Mouse (Mus musculus) adrenal gland, postnatal 36 days (tissue): ENCODE results near the gene Rmi1. TPM values are rescaled to one million over a fixed set of nuclear protein-coding genes. Genes with fewer than 3 reads are reported as not detected.
"Not testable (repeated sequence)": the region's sequence is repeated elsewhere in the genome, so short reads cannot be mapped to it uniquely, and the experiment has no call there.

ENCODE experiments used
- DNase-seq, 2 experiments: peaks; one replicate each; pipeline ENCODE4 v3.0.0; 2021; ENCODE audit warnings: mixed read lengths in 1 of 2
- total RNA-seq, 2 experiments: library from RNA; stranded (reverse); gene quantifications; 2 replicates each; pipeline ENCODE4 v1.2.3; 2021

The Rmi1 gene
- total RNA-seq, 2 experiments from 2014 or later = 18.1 to 21.9 TPM

DNA sequence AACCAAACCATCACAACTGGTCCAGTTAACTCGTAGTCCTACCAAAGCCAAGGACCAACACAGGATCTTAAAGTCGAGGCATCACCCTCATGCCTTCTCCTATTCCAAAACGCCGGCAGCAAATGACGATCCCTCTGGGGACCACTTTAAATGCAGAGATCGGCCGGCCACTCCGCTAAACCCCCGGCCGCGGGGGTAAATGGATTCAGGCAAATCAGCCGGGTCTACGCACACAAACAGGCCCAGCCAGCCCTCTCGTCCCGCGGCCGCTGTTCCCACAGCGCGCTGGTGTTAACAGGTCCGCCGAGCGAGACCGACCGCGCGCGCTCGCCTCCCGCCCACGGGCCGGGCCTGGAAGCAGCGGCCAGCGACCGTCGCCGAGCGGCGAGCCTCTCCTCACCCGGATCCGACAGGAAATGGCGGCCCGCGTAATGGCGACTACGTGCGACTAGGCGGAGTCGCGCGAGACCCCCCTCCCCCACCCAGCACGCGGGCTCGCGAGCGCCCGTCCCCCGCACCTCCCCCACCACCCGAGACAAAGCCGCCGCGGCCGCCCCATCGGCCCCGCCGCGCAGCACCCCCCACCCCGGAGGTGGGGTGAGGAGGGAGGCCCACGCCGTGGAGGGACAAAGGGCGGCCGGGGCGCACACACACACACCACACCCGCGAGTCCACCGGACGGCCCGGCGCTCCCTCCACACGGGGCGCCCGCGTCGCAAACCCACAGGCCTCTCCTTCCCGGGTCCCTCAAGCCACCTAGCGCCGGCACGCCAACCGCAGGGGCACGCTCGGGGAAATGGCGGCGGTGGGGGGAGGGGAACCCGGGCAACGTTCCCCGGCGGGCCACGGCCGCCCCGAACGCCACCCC lies 679 bp upstream of the Rmi1 start:
- peak; percentile 81 to 89 for DNase-seq

DNA sequence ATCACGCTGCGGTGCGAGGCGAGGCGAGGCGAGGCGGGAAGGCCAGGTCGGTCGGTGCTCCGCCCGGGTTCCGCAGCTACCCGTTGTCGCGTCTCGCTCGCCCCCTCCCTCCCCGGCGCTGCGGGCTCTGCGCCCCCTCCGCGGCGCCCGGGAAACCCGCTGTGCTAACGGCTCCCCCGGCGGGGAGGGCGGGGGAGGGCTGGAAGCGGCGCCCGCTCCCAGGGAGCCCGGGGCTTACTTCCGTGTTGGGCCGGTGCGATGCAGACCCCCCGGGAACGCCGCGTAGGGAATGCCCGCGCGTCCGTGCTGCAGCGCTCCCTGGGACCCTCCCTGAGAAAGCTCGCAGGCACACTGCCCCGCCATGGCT lies 679 bp downstream of the Rmi1 start:
- peak; percentile 87 to 93 for DNase-seq

DNA sequence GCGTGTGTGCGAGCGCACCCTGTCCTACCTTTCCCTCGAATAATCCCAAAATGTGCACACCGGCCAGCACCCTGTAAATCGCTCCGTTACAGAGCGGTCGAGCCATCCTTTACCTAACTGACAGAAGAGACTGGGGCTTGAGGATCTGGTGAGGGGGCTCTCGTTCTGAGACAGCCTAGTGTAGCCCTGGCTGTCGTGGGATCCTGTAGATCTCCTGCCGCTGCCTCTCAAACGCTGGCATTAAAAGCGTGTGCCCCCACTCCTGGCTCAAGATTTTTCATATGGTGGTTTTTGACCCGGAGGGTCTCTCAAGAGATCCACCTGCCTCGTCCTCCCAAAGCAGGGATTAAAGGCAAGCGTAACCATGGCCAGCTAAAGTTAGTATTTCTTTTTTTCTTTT lies 1.2 kb downstream of the Rmi1 start, which contains the start of gene Hnrnpk:
TSS of gene Hnrnpk (minus strand) at position 101 of the 400 bp plus-strand sequence.
- not testable (repeated sequence) for DNase-seq

DNA sequence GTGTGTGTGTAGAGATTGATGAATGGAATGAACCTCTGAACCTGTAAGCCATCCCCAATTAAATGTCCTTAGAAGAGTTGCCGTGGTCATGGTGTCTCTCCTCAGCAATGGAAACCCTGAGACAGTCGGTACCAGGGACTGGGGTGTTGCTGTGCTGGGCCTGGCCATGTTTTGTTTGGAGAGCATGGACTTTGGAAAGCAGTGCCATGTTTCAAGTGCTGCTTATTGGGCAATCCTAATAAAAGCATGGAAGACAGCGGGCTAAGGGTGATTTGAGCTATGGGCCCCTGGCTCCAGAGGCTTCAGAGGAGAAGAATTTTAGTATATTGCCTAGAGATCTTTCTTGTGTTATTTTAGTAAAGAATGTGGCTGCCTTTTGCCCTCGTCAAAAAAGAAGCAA lies 9.0 kb downstream of the Rmi1 start:
- DNase-seq = no peak

DNA sequence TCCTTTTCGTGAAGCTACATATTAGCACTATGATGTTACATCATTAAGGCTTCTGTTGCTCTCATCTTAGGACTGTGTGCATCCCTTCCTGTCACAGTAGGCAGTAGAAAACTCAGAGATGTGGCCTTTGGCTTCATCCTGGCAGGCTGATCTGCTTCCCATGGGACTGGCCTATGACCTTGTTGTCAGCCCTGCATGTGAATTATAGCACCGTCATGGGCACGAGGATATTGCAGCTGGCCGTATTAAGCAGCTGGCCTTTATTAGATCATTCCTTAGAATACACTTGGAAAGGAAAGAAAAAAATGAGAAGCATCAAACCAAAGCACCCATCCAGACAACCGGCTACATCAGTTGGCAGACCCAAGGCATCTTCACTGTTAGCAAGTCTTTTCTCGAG lies 13.3 kb downstream of the Rmi1 start:
- DNase-seq = peak; percentile 50 to 64

DNA sequence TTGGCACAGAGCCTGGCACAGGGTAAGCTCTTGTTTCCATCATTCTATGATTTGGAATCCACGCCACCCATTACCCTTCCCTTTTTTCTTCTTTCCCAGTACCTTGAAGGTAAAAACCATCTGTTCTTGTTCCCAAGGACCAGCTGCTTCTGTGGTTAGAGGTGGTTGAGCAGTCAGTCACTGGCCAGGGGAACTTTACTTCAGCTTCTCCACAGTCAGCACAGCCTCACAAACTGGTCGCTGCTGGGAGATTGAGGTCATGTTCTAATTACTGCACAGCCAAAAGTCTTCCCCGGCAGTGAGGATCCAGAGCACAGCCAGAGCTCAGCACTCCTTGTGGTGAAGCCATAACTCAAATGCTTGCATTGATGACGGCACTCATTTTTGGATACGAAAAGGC lies 13.8 kb downstream of the Rmi1 start:
- peak in 1 of 2 experiments; percentile 37 for DNase-seq

DNA sequence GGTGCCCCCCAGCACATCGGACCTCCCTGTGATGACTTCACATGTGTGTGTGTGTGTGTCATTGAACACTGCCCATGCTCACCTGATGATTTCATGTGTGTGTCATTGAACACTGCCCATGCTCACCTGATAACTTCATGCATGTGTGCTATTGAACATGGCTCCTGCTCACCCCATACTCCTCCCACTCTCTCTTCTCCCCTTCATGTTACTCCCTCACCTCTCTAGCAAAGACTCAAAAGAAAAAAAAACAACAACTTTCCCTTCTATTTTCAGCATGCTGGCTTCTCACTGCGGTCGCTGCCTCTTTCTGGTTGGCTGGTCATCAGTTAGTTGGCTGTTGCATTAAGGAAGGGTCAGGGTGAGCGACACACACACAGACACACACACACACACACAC lies 16.6 kb downstream of the Rmi1 start:
- no peak for DNase-seq

DNA sequence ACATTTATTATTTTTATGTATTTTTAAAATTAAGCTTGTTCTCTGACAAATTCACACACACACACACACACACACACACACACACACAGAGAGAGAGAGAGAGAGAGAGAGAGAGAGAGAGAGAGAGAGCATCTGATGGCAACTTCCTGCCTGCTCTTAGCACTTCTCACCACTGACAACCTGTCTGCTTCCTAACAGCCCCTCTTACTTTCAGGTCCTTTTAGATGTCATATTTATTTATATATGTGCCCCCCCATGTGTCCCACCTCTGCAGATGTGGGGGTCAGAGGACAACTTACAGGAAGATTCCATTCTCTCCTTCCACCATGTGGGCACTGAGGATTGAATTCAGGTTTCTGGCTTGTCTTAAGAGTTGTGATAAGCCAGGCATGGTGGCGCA lies 17.2 kb downstream of the Rmi1 start:
- DNase-seq = no peak

DNA sequence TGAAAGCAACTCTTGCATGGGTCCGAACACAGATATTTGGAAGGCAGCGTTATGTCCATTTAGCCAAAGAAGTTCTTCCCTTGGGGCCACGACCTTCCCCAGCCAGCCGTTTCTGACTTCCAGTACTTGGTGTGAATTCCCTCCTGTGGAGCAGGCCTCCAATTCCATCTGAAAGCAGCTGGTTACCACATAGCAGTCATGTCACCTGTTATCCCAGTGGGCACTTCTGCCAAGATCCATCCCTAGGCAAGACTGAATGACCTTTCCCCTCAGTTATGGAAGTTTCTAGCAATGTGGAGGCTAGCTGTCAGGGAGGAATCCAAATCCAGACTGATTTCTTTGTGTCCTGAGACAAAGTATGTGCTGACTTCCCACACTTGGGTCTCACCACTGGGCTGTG lies 19.0 kb downstream of the Rmi1 start:
- no peak for DNase-seq

DNA sequence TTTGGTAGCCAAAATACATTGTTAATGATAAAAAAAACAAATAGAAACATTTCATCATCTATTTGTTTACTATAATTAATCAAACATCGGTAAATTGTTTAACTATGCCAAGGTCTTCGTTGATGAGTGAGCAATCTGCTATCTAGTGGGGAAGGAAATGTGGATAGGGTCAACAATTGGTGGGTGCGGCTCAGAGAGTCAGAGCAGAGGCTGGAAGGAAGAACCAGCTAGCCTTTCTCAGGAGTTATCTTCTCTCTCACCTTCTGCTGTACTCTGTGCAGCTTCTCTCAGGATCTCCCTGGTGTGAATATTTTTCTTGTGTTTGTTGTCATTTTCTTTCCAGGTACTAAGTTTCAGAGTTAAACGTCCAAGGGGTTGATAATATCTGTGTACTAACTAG lies 20.2 kb downstream of the Rmi1 start:
- DNase-seq = no peak

DNA sequence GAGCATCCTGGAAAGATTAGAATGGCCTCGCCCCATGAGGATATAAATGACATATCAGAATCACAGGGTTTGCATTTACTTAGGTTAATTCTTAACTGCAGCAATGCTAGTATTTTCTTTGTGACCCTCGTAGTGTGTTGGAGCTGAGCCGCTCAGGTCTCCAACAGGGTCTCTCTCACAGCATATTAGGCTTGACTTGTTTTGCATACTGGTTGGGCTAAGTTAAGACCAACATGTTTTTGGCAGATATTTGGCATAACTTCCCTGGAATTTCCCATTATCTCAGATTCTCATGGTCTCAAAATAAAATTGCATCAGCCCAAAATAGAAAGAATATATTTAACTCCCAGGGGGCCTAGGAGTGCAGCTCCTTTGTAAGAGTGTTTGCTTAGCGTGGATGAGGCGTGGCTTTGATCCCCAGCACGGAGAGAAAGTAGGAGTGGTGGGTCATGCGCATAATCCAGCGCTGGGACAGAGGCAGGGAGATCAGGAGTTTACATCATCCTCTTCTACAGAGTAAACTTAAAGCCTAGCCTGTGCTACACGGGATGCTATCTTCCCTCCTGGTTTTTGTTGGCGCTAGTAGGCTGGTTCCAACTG lies 21.1 kb downstream of the Rmi1 start:
- no peak for DNase-seq

DNA sequence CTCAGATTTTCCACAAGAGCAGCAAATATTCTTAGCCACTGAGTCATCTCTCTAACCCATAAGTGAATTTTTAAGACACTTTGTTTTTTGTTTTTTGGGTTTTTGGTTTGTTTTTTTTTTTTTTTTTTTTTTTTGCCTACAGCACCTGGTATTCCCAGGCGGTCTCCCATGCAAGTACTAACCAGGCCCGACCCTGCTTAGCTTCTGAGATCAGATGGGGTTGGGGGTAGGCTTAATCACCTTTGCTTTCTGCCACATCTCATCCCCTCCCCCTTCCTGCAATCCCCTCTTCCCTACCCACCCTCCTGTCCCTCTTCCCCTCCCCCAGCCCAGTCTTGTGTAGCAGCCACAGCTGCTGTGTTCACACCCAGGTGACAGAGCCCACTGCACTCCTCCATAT lies 37.7 kb downstream of the Rmi1 start:
- DNase-seq = no peak

DNA sequence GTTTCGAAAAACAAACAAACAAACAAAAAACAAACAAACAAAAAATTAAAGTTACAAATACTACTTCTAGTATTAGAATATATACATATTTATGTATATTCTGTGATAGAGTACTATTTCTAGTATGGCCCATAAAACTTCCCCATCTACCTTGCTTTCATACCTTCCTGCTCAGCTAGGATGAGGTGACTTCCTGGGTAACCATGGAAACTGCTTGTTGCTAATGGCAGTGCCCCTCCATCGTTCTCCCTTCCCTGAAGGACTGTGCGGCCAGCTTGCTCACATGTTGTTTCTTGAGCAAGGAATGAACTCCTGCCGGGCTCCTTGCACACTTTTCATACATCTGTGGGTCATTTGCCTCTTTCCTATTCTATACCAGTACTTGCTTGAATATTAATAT lies 41.3 kb downstream of the Rmi1 start:
- DNase-seq = no peak

DNA sequence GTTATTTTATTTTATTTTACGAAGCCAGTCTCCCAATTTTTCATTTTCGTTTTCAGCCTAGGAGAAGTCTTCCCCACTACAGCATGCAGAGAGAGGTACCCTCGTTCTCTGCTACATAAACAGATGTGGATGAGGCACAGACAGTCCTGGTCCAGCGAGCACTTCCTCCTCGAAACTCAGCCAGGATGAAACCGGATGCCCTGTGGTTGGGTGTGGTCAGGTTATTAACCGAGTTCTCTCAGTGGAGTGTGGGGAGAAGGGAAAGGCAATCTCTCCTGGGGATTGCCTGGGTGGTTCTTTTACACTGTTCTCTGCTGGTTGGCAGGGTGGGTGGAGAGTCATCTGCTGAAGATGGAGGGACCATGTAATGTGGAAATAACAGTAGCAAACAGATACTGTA lies 41.7 kb downstream of the Rmi1 start:
- DNase-seq = peak; percentile 10 to 31

DNA sequence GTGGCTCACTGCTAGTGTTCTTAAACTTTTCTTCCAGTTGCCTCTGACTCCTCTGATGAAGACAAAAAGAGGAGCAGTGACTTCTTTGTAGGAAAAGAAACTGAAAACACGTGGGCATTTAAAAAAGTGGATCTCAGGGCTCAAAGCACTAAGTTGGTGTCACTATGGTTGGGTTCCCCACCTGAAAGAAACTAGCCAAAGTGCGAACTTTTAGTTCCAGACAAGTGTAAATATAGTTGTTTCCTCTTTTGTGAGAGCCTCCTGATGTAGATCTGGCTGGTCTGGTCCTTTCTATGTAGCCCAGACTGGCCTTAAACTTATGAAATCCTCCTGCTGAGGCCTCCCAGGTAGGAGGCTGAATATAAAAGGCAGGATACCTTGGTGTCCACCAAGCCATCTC lies 44.5 kb downstream of the Rmi1 start:
- no peak for DNase-seq

DNA sequence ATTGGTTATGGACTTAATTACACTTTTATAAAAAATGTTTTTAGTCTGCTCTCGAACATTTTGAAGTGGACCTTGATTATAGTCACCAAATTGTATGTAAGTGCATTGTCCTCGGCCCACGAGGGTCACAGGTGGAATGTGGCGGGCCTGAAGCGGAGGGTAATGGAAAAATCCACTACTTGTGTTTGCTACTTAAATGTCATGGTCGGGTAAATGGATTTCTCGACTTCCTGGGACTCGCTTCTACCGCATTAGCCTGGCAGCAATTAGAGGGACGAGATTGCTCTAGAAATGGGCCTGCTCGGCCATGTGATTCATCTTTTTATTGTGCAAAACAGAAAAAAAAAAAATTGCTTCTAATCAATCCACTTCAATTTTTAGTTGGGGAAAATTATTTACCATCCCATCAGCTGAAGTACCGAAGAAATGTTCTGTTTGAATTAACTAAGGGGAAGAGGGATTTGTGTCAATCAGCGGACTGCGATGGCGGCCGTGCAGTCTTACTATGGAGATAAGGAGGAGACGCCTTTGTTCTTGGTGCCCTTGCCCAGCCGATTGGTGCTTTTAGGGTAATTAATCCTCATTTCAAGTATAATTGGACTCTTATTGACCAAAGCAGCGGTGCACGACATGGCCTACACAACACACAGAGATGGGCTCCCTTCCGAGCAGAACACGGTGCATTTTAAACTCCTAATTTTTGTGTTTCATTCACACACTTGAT lies 48.6 kb downstream of the Rmi1 start:
- DNase-seq = peak; percentile 20 to 27

DNA sequence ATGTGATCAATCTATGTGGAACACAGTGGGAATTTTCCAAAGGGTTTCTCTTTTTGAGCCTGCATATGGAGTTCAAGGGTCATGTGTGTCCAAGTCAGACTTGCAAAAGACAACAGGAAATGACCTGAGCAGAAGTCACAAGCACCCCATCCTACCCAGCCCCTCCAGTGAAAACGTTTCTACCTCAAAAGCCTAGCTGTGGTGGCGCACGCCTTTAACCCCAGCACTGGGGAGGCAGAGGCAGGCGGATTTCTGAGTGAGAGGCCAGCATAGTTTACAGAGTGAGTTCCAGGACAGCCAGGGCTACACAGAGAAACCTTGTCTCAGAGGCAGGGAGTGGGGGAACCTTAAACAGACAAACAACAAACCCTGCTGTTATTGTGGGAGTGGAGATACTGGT lies 50.2 kb downstream of the Rmi1 start:
- no peak for DNase-seq

DNA sequence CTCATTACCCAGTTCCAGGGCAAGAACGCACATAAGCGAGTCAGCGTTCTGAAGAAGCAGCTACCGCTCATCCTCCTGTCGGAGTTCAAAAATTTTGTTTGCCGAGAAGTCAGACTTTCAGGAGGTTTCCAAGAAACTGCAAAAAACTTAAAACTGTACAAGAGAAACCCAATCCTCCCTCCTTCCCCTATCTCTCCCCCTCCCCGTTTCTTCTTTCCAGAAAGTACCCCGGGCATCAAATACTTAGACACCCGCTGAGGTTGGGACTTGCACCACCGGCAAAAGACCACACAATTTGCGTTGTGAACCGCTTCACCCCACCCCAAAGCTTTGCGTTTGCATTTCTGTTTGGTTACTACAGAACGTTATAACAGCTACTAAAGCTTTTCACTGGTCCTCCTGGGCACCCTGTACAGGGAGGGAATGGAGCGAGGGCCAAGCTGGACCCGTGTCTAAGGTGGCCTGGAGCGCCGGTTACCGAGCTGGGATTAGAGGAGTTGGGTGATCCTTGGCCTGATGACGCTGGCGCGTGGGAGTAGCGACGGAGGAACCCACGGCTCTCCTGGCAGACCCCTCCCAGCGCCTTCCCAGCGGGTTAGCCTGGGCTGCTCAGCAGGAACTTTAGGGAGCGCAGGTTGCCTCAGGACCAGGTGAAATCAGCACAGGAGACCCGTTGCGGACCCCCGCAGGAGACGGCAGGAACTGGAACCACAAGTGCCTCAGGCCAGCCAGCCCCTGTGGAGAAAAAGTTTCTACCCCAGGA lies 50.8 kb downstream of the Rmi1 start:
- peak; percentile 43 to 57 for DNase-seq

DNA sequence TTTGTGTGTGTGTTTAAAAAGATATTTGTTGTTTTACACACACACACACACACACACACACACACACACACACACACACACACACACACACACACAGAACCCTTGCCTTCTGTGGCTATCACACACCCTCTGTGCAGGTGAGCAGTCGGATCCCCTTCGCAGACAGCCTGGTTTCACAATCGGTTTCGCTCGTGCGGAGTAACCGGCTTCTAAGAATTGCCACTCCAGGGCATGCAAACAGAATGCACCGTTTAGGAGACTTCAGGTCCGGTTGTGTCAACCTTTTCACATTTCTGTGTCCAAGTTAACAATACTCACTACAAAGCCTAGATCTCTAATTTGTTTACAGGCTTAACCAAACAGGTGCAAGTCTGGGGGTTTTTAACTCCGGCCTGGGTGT lies 51.5 kb downstream of the Rmi1 start:
- DNase-seq = peak in 1 of 2 experiments; percentile 12

DNA sequence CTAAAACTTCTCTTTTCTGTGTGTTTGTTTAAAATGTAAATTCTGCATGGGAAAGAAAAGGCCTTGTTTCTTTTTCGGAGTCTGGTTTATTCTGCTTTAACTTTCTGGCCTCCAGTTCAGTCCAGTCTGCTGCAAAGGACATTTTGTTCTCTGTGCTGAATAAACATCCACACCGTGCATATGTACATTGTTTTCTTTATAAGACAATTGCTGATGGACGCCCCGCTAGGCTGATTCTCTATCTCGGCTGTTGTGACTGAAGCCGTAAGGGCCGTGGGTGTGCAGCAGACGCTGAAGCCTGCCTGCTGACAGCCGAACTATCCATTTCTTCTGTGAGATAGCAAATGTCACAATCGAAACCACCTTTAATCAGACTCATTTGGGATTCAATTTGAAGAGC lies 54.5 kb downstream of the Rmi1 start:
- no peak for DNase-seq

DNA sequence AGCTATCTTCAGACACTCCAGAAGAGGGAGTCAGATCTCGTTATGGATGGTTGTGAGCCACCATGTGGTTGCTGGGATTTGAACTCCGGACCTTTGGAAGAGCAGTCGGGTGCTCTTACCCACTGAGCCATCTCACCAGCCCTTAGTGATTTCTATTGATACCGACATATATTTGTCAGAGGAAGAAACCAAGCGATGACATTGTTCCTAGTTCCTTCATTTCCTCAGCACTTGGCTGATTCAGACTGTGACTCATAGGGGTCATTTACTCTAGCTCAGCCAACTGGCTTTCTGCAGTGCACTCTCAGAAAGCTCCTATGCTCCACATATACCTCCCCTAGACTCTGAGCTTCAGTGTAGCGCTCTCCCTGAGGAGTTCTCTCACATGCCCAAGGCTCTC lies 56.8 kb downstream of the Rmi1 start:
- not testable (repeated sequence) for DNase-seq
